Mouse (Mus musculus) C2C12 (cell line): Measurements from ENCODE around the gene Pts.

ENCODE experiments used
- CEBPB ChIP-seq: IDR thresholded peaks from one replicate; pipeline ENCODE4 v1.6.1; 2011; ENCODE audit warnings: low read depth, mild to moderate bottlenecking, control low read depth, moderate library complexity
- CTCF ChIP-seq: IDR thresholded peaks from one replicate; pipeline ENCODE4 v1.5.1; 2011; ENCODE audit not compliant: control insufficient read depth, insufficient read depth, insufficient read length
- FOSL1 ChIP-seq: IDR thresholded peaks from one replicate; pipeline ENCODE4 v1.8.0; 2011; ENCODE audit warnings: mild to moderate bottlenecking, low read length; ENCODE audit not compliant: poor library complexity, insufficient read depth, severe bottlenecking
- MAX ChIP-seq: IDR thresholded peaks from one replicate; pipeline ENCODE4 v1.6.1; 2011; ENCODE audit warnings: mild to moderate bottlenecking, control low read depth
- MYOD1 ChIP-seq: IDR thresholded peaks from one replicate; pipeline ENCODE4 v1.6.1; 2011; ENCODE audit warnings: low read depth; ENCODE audit not compliant: control insufficient read depth, insufficient read length
- USF1 ChIP-seq: IDR thresholded peaks from one replicate; pipeline ENCODE4 v1.6.1; 2011; ENCODE audit warnings: low read depth, mild to moderate bottlenecking, control low read depth, moderate library complexity

DNA sequence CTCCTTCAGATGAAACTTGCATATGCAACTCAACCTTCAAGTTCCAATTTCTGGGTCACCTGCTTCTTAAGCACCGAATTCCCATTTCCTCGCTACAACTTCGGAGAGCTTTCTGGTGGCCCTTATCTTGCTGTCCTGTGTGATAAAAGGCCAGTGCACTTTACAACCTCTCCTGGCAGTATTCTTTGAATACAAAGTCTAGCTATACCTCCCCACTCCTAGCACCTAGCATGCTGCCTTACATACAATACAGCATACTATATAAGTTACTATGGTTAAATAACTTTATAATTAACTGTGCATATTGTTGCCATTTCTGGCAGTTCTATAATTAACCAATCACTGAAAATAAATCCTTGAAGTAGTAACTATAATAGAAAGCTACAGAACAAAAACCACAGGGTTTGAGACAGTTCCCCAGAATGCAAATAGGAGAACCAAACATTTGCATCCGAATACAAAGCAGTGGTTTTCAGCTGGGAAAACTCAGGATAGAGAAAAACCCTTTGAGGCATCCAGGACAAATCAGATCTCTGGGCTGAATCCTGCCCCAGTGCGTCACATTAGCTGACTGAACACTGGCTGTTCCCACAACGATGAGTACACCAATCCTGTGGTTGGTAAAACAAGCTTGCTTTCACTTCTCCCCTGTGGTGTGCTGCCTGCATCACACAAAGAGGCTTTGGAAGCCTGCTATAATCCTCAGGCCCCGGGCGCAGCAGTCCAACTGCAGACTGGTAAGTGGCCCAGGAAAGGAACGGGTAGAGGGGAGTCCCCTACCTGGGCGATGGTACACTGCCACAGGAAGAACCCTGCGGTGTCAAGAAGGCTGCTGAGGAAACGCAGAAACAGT lies 25.9 kb upstream of the Pts start, which contains the start of gene Il18:
- TF ChIP-seq CTCF (no peak), FOSL1 (no peak), USF1 (no peak), MYOD1 (no peak), MAX (no peak), CEBPB (no peak)
